Mouse (Mus musculus) E14TG2a.4 (cell line): ENCODE measurements around the gene Sycp2l.
"Not testable (repeated sequence)": the region's sequence is repeated elsewhere in the genome, so short reads cannot be mapped to it uniquely, and the experiment has no call there.

Experiments
- H3K27me3 ChIP-seq: 2 replicates; pipeline ENCODE4 v1.6.1; 2014; ENCODE audit warnings: low read length, control low read depth; ENCODE audit not compliant: insufficient read depth
- H3K36me3 ChIP-seq: 2 replicates; pipeline ENCODE4 v1.6.1; 2014; ENCODE audit warnings: low read length, control low read depth; ENCODE audit not compliant: insufficient read depth
- H3K4me1 ChIP-seq: replicated peaks from 2 replicates; pipeline ENCODE4 v1.6.1; 2014; ENCODE audit warnings: low read depth, low read length, control low read depth
- H3K4me3 ChIP-seq: replicated peaks from 2 replicates; pipeline ENCODE4 v1.5.1; 2014; ENCODE audit warnings: mild to moderate bottlenecking, low read length
- H3K9me3 ChIP-seq: 2 replicates; pipeline ENCODE4 v1.6.1; 2014; ENCODE audit warnings: low read length, control low read depth
- CTCF ChIP-seq: conservative IDR thresholded peaks from 2 replicates; pipeline ENCODE4 v1.5.1; 2014; ENCODE audit warnings: low read length
- NANOG ChIP-seq: IDR thresholded peaks from 2 replicates; pipeline ENCODE4 v1.6.1; 2014; ENCODE audit warnings: borderline replicate concordance, low read length, mixed read lengths
- POU5F1 ChIP-seq: IDR thresholded peaks from 2 replicates; pipeline ENCODE4 v1.6.1; 2014; ENCODE audit warnings: low read length, borderline replicate concordance

Gene Sycp2l

DNA sequence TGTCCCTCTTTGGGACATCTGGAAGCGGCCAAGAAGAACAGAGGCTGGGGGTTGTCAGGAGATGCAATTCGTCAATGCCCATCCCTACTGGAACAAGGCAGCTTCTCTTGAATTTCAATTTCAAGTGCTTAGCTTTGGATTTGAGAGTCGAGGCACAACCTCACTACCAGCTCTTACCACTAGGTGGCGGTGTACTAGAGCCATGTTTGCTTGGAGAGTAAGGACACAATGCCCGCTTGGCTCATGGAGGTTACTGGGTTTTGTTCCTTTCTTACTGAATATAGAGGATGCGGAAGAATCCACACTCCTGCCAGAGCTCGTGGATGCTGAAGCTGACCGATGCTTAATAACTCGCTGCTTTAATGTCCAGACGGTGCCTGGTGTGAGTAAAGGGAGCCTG lies 32.2 kb downstream of the Sycp2l start:
- no peaks in the 10 kb centered on the region for H3K9me3 ChIP-seq
- TF ChIP-seq POU5F1 (no peak), CTCF (peak; percentile 96)
- peaks cover 41% of the 10 kb centered on the region for H3K4me1 ChIP-seq
- H3K4me3 ChIP-seq: peak overlapping the region; percentile 21; the same call in 1 of the 2 replicates
- no peaks in the 10 kb centered on the region for H3K27me3 ChIP-seq
- no peaks in the 10 kb centered on the region for H3K36me3 ChIP-seq

DNA sequence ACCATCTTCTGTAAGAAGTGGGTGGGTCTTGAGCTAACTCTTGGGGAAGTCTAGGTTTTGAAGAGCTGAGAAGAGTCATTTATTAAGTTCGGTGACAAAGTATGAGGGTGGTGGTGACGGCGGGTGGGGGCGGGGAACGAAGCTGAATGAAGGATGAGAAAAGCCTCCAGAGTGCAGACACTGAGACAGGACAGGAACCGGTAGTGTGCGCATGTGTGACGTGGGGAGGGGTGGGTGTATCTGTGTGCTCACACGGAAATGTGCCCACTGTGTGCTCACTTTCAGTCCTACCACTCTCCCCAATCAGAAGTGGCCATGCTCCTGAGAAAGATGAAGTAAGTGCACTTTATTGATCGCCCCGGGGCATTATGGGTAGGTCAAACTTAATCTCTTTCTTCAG lies 39.0 kb downstream of the Sycp2l start:
- H3K27me3 ChIP-seq: no peaks in the 10 kb centered on the region
- no peaks in the 10 kb centered on the region for H3K36me3 ChIP-seq
- peaks cover 45% of the 10 kb centered on the region for H3K4me1 ChIP-seq
- H3K9me3 ChIP-seq: no peaks in the 10 kb centered on the region
- TF ChIP-seq CTCF (no peak), NANOG (no peak), POU5F1 (no peak)
- peak overlapping the region; percentile 52 for H3K4me3 ChIP-seq

DNA sequence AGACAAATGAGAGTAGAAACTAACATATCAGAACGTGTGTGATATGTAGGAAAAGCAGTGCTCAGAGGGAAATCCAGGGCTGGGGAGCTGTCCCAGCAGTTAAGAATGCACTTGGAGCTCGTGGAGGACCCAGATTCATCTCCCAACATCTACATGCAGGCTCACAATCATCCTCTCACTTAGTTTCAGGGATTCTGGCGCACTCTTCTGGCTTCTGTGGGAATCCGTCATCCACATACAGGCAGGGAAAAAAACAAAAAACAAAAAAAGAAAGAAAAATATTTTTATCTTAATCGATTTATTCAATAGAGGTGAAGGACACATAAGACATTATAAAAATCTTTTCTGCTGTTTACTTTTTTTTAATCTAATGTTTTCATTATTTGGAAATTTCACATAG lies 44.3 kb downstream of the Sycp2l start:
- no peaks in the 10 kb centered on the region for H3K9me3 ChIP-seq
- peaks cover 9% of the 10 kb centered on the region for H3K4me1 ChIP-seq
- no peaks in the 10 kb centered on the region for H3K36me3 ChIP-seq
- peak; percentile 12; the same call in 1 of the 2 replicates for TF ChIP-seq CTCF
- TF ChIP-seq NANOG: no peak
- no peaks in the 10 kb centered on the region for H3K27me3 ChIP-seq
- no peak overlapping the region for H3K4me3 ChIP-seq

DNA sequence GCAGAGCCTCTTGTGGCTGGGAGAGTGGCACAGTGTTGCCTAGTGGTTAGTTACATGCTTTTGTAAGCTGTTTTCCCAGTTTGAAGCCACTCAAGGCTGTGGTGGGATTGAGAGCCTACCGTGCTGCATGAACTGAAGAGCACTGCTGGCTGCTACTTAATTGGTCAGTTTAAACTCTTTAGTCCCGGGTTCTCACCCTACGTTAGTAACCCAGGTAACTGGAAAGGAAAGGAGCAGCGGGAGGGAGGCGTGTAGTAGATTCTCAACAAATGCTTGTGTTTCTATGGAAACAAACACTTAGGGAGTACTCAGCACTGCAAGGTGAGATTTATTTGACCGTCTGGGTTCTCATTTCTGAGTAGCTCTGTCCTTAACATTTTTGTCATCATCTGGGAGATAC lies 73.8 kb downstream of the Sycp2l start:
- Histone ChIP-seq H3K4me1 (0 out of 2 replicates have a peak, but pooled peaks cover 6% of the 10 kb centered on the region), H3K36me3 (no peaks in the 10 kb centered on the region), H3K27me3 (peaks cover 5% of the 10 kb centered on the region; the same call in 1 of the 2 replicates), H3K4me3 (no peak overlapping the region), H3K9me3 (no peaks in the 10 kb centered on the region)
- TF ChIP-seq CTCF (no peak), POU5F1 (no peak), NANOG (no peak)

DNA sequence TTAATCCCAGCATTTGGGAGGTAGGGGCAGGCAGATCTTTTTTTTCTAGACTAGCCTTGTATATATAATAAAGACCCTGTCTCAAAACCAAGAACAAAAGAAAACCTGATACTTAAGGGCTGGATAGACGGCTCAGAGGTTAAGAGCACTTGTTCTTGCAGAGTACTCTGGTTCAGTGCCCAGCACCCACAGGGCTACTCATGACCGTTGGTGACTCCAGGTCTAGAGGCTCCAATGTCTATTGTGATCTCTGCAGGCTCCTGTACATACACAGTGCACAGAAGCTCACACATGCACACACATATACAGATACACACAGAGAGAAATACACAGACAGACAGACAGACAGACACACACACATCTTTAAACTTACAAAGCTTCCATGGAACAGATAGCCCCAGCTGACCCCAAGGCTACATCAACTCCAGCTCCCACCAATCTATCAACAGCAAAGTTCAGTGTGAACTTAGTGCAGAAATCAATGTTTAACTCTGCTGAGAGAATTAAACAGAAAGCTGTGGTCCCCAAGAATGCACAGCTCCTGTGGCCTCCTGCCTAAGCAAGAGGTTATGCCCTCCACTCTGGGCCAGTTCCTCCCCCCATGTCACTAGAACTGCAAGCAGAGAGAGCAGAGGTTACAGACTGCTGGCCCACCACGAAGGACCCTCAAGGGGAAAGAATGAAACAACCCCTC lies 81.7 kb downstream of the Sycp2l start:
- Histone ChIP-seq H3K27me3 (peaks cover 5% of the 10 kb centered on the region; the same call in 1 of the 2 replicates), H3K9me3 (no peaks in the 10 kb centered on the region)
- TF ChIP-seq NANOG: no peak
- no peak for TF ChIP-seq CTCF
- no peak for TF ChIP-seq POU5F1

DNA sequence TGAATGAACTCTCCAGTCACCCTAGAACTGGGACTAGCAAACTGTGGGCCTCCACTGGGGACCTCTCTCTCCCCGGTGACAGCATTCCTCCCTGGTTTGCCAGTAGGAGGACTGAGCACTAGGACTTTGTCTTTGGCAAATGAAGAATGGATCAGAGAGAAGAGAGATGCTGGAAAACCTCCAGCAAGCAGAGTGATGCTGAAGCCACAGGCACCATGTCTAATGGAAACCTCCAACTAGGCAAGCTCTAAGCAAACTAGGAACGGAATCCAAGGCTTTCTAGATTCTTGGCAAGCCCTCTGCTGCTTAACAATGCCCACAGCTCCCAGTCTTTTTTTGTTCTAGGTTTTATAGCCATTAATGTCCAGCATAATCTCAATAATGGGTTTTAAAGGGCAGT lies 86.8 kb downstream of the Sycp2l start:
- no peak for TF ChIP-seq CTCF
- TF ChIP-seq NANOG: no peak
- no peak for TF ChIP-seq POU5F1
- peaks cover 8% of the 10 kb centered on the region for H3K4me1 ChIP-seq
- H3K36me3 ChIP-seq: no peaks in the 10 kb centered on the region
- peaks cover 8% of the 10 kb centered on the region; the same call in 1 of the 2 replicates for H3K27me3 ChIP-seq
- H3K9me3 ChIP-seq: no peaks in the 10 kb centered on the region
- H3K4me3 ChIP-seq: no peak overlapping the region

More for the DNA sequence above, 81.7 kb downstream of the Sycp2l start:
- Histone ChIP-seq H3K4me3 (no peak overlapping the region), H3K36me3 (no peaks in the 10 kb centered on the region), H3K4me1 (peaks cover 8% of the 10 kb centered on the region)

DNA sequence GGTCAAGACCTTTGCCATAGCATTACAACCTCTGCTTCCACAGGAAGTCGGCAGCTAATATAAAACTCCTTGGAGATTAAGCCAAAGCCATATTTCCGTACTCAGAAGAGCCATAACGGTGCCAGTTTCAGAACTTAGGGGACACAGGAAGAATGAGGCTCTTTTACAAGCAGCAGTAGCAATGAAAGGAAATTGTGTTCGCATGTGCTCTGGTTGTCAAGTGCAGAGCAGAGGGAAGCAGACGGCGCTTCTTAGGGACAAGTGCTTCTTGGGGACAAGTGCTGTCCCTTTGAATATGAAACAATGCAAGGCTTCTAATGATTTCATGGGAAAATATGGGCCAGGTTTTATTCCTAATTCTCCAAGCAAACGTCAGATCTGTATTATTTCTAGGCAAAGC lies 89.2 kb downstream of the Sycp2l start:
- H3K9me3 ChIP-seq: no peaks in the 10 kb centered on the region
- TF ChIP-seq NANOG (no peak), POU5F1 (no peak), CTCF (no peak)

DNA sequence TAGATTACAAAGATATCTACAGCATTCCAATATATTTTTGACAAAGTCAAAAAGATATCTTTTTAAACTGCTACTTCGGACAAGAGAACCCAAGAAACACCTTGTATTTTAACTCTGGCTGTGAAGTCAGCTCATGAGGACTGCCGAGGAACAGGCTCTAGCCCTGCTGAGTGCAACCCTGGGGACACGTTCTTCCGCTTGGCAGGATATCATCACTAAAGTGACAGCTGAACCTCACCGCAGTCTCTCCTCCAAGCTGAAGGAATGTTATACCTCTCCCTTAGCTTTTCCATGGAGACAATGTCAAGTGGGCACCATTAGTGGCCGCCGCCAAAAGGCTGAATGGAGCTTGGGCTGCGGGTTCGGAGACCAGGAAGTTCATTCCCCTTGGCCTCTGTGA lies 89.6 kb downstream of the Sycp2l start:
- Histone ChIP-seq H3K27me3 (peaks cover 8% of the 10 kb centered on the region; the same call in 1 of the 2 replicates), H3K9me3 (no peaks in the 10 kb centered on the region), H3K4me3 (no peak overlapping the region), H3K4me1 (no peaks in the 10 kb centered on the region; the same call in 1 of the 2 replicates), H3K36me3 (no peaks in the 10 kb centered on the region)
- no peak for TF ChIP-seq CTCF

More for the DNA sequence above, 89.2 kb downstream of the Sycp2l start:
- H3K27me3 ChIP-seq: peaks cover 8% of the 10 kb centered on the region; the same call in 1 of the 2 replicates
- no peaks in the 10 kb centered on the region; the same call in 1 of the 2 replicates for H3K4me1 ChIP-seq
- H3K4me3 ChIP-seq: no peak overlapping the region
- no peaks in the 10 kb centered on the region for H3K36me3 ChIP-seq

DNA sequence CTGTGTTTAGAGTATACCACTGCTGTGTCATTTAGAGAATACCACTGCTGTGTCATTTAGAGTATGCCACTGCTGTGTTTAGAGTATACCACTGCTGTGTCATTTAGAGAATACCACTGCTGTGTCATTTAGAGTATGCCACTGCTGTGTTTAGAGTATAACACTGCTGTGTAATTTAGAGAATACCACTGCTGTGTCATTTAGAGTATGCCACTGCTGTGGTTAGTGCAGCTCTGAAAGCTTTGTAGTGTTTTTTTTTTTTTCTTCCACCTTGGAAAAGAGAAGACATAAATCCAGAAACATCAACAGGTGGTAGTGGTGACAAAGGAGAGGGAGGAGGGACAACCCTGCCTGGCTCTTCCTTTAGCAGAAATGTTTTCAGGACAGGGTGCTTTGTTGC lies 91.5 kb downstream of the Sycp2l start:
- not testable (repeated sequence) for H3K4me3 ChIP-seq, H3K27me3 ChIP-seq, H3K4me1 ChIP-seq, H3K36me3 ChIP-seq, H3K9me3 ChIP-seq
